Mouse (Mus musculus): Measurements from ENCODE around the gene Cnnm2. TPM values are rescaled to one million over a fixed set of nuclear protein-coding genes. Genes with fewer than 3 reads are reported as not detected.

The Cnnm2 gene
- polyA plus RNA-seq, 1 experiment from 2014 or later: 6.5 TPM

DNA sequence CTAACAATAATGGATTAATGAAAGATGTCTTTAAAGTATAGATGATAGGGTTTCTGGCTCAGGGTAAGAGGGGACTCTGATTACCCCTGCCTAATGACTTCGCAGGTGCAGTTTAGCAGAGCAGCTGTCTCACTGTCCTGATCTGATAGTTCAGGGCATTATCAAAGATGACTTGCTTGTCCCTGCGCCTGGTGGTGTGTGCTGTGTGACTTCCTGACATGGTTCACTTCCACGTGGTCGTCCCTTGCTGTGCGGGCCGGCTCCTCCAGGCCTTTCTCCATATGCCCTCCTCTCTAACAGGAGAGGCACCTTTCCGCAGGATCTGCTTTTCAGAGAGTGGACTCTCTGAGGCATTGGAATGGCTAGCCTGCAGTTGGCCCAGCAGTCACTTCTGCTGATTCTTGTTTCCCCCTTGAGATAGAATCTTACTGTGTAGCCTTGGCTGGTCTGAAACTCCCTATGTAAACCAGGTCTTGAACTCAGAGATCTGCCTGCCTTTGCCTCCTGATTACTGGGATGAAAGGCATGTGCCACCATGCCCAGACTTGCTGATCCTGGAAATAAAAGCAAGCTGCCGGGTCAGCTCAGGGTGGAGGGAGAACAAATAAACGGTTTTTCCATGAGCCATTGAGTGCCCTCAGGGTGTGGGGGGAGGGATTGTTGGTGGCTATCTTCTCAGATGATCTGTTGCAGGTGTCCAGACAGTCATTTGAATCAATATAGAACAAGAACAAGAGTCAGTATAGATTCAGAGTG, 44.7 kb downstream of the Cnnm2 start:
- ATAC-seq: no peak
- H3K4me3 ChIP-seq (ENCODE audit: low read depth, low read length): no peak overlapping the region
- no peaks in the 10 kb centered on the region for H3K27me3 ChIP-seq (replicated peaks; ENCODE audit: control insufficient read depth, insufficient read depth, low read length)
- H3K9ac ChIP-seq (ENCODE audit: low read depth, low read length): no peak overlapping the region
- no peak overlapping the region for H3K4me2 ChIP-seq (replicated peaks; ENCODE audit: low read depth)
- no peaks in the 10 kb centered on the region for H3K4me1 ChIP-seq (replicated peaks; ENCODE audit: control insufficient read depth, insufficient read depth, low read length)
- 70% methylated on average over 9 of the region's 9 CpGs for WGBS
- no peaks in the 10 kb centered on the region for H3K9me3 ChIP-seq (ENCODE audit: control insufficient read depth)
- no peak overlapping the region for H3K27ac ChIP-seq (ENCODE audit: low read depth, low read length)
- TF ChIP-seq CTCF (IDR thresholded peaks at IDR 0.05; ENCODE audit: low read depth): no peak
- H3K36me3 ChIP-seq (ENCODE audit: control insufficient read depth, insufficient read depth): no peaks in the 10 kb centered on the region

DNA sequence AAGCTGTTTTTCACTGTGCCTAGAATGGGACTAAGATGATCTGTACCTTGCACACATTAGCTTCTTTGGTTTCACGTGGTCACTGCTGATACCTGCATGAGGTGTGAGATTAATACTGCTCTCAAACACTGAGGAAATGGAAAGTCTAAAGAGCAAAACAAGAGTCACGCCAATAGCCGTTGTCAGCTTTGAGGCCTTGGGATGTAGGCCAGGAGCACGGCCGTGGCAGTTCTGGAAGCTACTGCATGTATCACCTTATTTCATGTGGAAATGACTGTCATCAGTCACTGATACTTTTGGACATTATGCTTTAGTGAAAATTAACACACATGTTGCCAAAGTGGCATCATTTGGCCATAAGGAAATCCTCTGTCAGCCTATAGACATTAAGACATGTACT, 46.9 kb downstream of the Cnnm2 start:
- no peak for ATAC-seq
- 70% methylated on average over 5 of the region's 5 CpGs for WGBS
- H3K27me3 ChIP-seq (replicated peaks; ENCODE audit: control insufficient read depth, insufficient read depth, low read length): no peaks in the 10 kb centered on the region
- no peak for TF ChIP-seq CTCF (IDR thresholded peaks at IDR 0.05; ENCODE audit: low read depth)
- H3K4me2 ChIP-seq (replicated peaks; ENCODE audit: low read depth): no peak overlapping the region
- H3K9me3 ChIP-seq (ENCODE audit: control insufficient read depth): no peaks in the 10 kb centered on the region
- no peak overlapping the region for H3K27ac ChIP-seq (ENCODE audit: low read depth, low read length)
- no peaks in the 10 kb centered on the region for H3K36me3 ChIP-seq (ENCODE audit: control insufficient read depth, insufficient read depth)
- H3K9ac ChIP-seq (ENCODE audit: low read depth, low read length): no peak overlapping the region
- no peak overlapping the region for H3K4me3 ChIP-seq (ENCODE audit: low read depth, low read length)
- no peaks in the 10 kb centered on the region; the same call in 1 of the 2 replicates for H3K4me1 ChIP-seq (replicated peaks; ENCODE audit: control insufficient read depth, insufficient read depth, low read length)

DNA sequence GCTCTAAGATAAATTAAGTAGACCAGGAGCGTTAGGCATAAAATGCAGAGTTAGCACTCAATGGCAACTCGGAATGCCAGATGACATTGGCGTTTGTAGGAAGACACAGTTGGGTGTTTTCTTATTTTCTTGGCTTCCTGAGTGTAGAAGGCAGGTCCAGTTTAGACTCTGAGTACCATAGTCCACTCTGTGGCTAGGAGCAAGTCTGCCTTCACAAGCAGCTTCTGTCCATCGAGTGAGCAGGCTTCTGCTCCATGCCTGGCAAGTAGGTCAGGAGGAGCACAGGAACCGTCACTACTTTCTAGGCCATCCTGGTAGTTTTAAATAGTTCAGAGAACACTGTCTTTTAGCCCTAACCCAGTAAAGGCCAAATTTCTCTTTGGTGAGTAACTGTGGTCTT, 47.6 kb downstream of the Cnnm2 start:
- Histone ChIP-seq H3K9me3 (ENCODE audit: control insufficient read depth) (no peaks in the 10 kb centered on the region), H3K36me3 (ENCODE audit: control insufficient read depth, insufficient read depth) (no peaks in the 10 kb centered on the region), H3K4me2 (replicated peaks; ENCODE audit: low read depth) (no peak overlapping the region), H3K27ac (ENCODE audit: low read depth, low read length) (no peak overlapping the region), H3K4me3 (ENCODE audit: low read depth, low read length) (no peak overlapping the region), H3K4me1 (replicated peaks; ENCODE audit: control insufficient read depth, insufficient read depth, low read length) (no peaks in the 10 kb centered on the region; the same call in 1 of the 2 replicates), H3K9ac (ENCODE audit: low read depth, low read length) (no peak overlapping the region), H3K27me3 (replicated peaks; ENCODE audit: control insufficient read depth, insufficient read depth, low read length) (no peaks in the 10 kb centered on the region)
- WGBS: 89% methylated on average over 5 of the region's 5 CpGs
- TF ChIP-seq CTCF (IDR thresholded peaks at IDR 0.05; ENCODE audit: low read depth): no peak
- no peak for ATAC-seq

DNA sequence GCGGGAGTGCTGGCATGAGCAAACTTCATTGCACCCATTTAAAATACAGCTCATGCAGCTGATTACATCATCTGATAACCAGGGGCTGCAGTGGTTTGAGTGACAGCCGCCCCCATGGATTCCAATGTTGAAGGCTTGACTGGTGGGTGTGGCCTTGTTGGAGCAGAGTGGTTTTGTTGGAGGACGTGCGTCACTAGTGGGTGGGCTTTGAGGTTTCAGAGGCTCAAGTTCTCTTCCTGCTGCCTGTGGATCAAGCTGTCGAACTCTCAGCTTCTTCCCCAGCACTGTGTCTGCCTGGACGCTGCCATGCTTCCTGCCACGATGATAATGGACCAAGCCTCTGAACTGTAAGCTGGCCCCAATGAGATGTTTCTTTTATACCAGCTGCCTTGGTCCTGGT, 57.9 kb downstream of the Cnnm2 start:
- Histone ChIP-seq H3K9me3 (ENCODE audit: control insufficient read depth) (no peaks in the 10 kb centered on the region), H3K9ac (ENCODE audit: low read depth, low read length) (no peak overlapping the region), H3K4me1 (replicated peaks; ENCODE audit: control insufficient read depth, insufficient read depth, low read length) (no peaks in the 10 kb centered on the region), H3K36me3 (ENCODE audit: control insufficient read depth, insufficient read depth) (no peaks in the 10 kb centered on the region), H3K4me2 (replicated peaks; ENCODE audit: low read depth) (no peak overlapping the region), H3K27ac (ENCODE audit: low read depth, low read length) (no peak overlapping the region), H3K27me3 (replicated peaks; ENCODE audit: control insufficient read depth, insufficient read depth, low read length) (no peaks in the 10 kb centered on the region), H3K4me3 (ENCODE audit: low read depth, low read length) (no peak overlapping the region)
- 59% methylated on average over 7 of the region's 7 CpGs for WGBS
- no peak for TF ChIP-seq CTCF (IDR thresholded peaks at IDR 0.05; ENCODE audit: low read depth)
- ATAC-seq: no peak

DNA sequence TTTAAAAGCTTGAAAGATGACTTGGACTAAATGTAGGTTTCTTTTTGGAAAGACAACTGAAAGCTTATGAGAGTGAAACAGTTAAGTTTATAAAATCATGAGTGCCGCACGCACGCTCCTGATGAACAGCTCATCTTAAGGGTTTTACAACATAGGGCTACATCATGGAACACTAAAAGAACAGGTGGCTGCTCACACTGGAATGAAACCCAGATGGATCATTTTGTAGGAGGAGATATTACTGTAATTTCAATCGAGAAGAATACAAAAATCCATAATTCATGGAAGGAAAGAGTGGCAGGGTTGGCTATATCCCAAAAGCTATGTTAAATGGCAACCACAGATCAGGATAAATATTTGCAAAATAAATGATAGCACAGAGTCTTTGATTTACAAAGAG, 61.1 kb downstream of the Cnnm2 start:
- no peaks in the 10 kb centered on the region for H3K9me3 ChIP-seq (ENCODE audit: control insufficient read depth)
- no peaks in the 10 kb centered on the region for H3K4me1 ChIP-seq (replicated peaks; ENCODE audit: control insufficient read depth, insufficient read depth, low read length)
- 58% methylated on average over 4 of the region's 4 CpGs for WGBS
- no peaks in the 10 kb centered on the region for H3K27me3 ChIP-seq (replicated peaks; ENCODE audit: control insufficient read depth, insufficient read depth, low read length)
- ATAC-seq: no peak
- no peak overlapping the region for H3K27ac ChIP-seq (ENCODE audit: low read depth, low read length)
- H3K4me3 ChIP-seq (ENCODE audit: low read depth, low read length): no peak overlapping the region
- H3K36me3 ChIP-seq (ENCODE audit: control insufficient read depth, insufficient read depth): no peaks in the 10 kb centered on the region
- H3K4me2 ChIP-seq (replicated peaks; ENCODE audit: low read depth): no peak overlapping the region
- H3K9ac ChIP-seq (ENCODE audit: low read depth, low read length): no peak overlapping the region
- no peak for TF ChIP-seq CTCF (IDR thresholded peaks at IDR 0.05; ENCODE audit: low read depth)

DNA sequence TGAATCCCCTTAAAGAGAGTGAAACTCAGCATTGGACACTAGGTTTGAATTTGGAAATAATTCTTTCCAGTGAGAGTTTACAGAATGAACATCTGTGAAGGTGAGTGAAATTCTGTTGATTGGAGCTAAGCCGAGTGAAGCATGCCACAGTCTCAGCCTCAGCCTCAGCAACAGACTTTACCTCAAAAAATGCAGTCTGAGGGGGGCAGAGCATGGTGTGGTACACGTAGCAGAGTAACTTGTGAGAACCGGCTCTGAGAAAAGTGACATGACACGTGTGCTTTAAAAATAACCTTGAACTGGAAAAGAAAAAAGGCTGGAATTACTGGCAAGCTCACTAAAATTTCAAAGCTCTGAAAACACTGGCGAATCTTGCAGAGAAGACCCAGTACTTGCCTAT, 62.4 kb downstream of the Cnnm2 start:
- Histone ChIP-seq H3K4me2 (replicated peaks; ENCODE audit: low read depth) (no peak overlapping the region), H3K27me3 (replicated peaks; ENCODE audit: control insufficient read depth, insufficient read depth, low read length) (no peaks in the 10 kb centered on the region), H3K4me1 (replicated peaks; ENCODE audit: control insufficient read depth, insufficient read depth, low read length) (no peaks in the 10 kb centered on the region), H3K36me3 (ENCODE audit: control insufficient read depth, insufficient read depth) (no peaks in the 10 kb centered on the region), H3K9ac (ENCODE audit: low read depth, low read length) (no peak overlapping the region), H3K27ac (ENCODE audit: low read depth, low read length) (no peak overlapping the region), H3K4me3 (ENCODE audit: low read depth, low read length) (no peak overlapping the region), H3K9me3 (ENCODE audit: control insufficient read depth) (no peaks in the 10 kb centered on the region)
- WGBS: 71% methylated on average over 5 of the region's 5 CpGs
- no peak for TF ChIP-seq CTCF (IDR thresholded peaks at IDR 0.05; ENCODE audit: low read depth)
- ATAC-seq: no peak
